Mouse (Mus musculus) frontal cortex, postnatal 36 days (tissue): Measurements from ENCODE around the gene Cox19.
"Not testable (repeated sequence)": the region's sequence is repeated elsewhere in the genome, so short reads cannot be mapped to it uniquely, and the experiment has no call there.

Experiments used
- DNase-seq, 2 experiments: peaks; one replicate each; pipeline ENCODE4 v3.0.0; 2022; ENCODE audit warnings: low spot score in 2 of 2

Cox19 gene

GRCm38 (mm10) chr5:139351134-139351533 lies at the start of gene Cox19:
TSS of gene Cox19 (minus strand) at chr5:139351418.
- no peak for DNase-seq

- DNase-seq, result no peak
Observed at GRCm38 (mm10) chr5:139399991-139400390, 48.8 kb upstream of the Cox19 start.

- DNase-seq, result no peak
Observed at GRCm38 (mm10) chr5:139398786-139399185, 47.6 kb upstream of the Cox19 start.

GRCm38 (mm10) chr5:139397959-139398753 lies 46.9 kb upstream of the Cox19 start:
- DNase-seq, result peak; percentile 88 to 94

GRCm38 (mm10) chr5:139397359-139397916 lies 46.2 kb upstream of the Cox19 start:
- no peak for DNase-seq

- DNase-seq, result no peak
Observed at GRCm38 (mm10) chr5:139395528-139395927, 44.3 kb upstream of the Cox19 start.

GRCm38 (mm10) chr5:139394399-139394798 lies 43.2 kb upstream of the Cox19 start:
- DNase-seq, result no peak

GRCm38 (mm10) chr5:139393197-139393588 lies 42.0 kb upstream of the Cox19 start:
- no peak for DNase-seq

- DNase-seq, result no peak
Observed at GRCm38 (mm10) chr5:139392219-139393196, 41.3 kb upstream of the Cox19 start.

- no peak for DNase-seq
Observed at GRCm38 (mm10) chr5:139391309-139391990, 40.2 kb upstream of the Cox19 start.

GRCm38 (mm10) chr5:139390324-139391119 lies 39.3 kb upstream of the Cox19 start:
- not testable (repeated sequence) for DNase-seq

- no peak for DNase-seq
Observed at GRCm38 (mm10) chr5:139389676-139390061, 38.5 kb upstream of the Cox19 start.

- no peak for DNase-seq
Observed at GRCm38 (mm10) chr5:139388694-139389675, 37.8 kb upstream of the Cox19 start.

GRCm38 (mm10) chr5:139388195-139388570 lies 37.0 kb upstream of the Cox19 start:
- DNase-seq, result no peak

GRCm38 (mm10) chr5:139387329-139388194 lies 36.3 kb upstream of the Cox19 start:
- DNase-seq, result no peak

GRCm38 (mm10) chr5:139386047-139386446 lies 34.8 kb upstream of the Cox19 start:
- no peak for DNase-seq

- DNase-seq, result no peak
Observed at GRCm38 (mm10) chr5:139384531-139384930, 33.3 kb upstream of the Cox19 start.

- DNase-seq, result no peak
Observed at GRCm38 (mm10) chr5:139383234-139383633, 32.0 kb upstream of the Cox19 start.

- peak in 1 of 2 experiments; percentile 73 for DNase-seq
Observed at GRCm38 (mm10) chr5:139382760-139383159, 31.5 kb upstream of the Cox19 start.
